Comparison of ENCODE assay signal across 13 mouse cellular contexts in genomic region chr1:92060532-92061064, GRCm38 (mm10).
"Had no signal": no experiment of that assay in that cellular context is flagged by ENCODE, and none has a peak within 500 bp of the region (broad histone marks: within the 10 kb centered on the region; RNA-seq: fewer than 3 reads in every experiment).

No protein-coding gene starts in this region.

- H3K4me2 ChIP-seq: limb, embryonic 15.5 days; liver, embryonic 13.5 days had no signal

- H3K36me3 ChIP-seq: limb, embryonic 15.5 days; liver, embryonic 13.5 days; neural tube, embryonic 12.5 days had no signal

- H3K9me3 ChIP-seq: limb, embryonic 15.5 days; liver, embryonic 13.5 days; neural tube, embryonic 12.5 days had no signal

- DNase-seq: kidney, adult 18-20 months; kidney, postnatal 14 days; layer of hippocampus, adult 9-11 months; layer of hippocampus, postnatal 36 days; liver, embryonic 13.5 days; lung, adult 18-20 months; midbrain, embryonic 14.5 days; right cerebral cortex, adult 18-20 months; right cerebral cortex, postnatal 25 days; thymus, postnatal 36 days had no signal

- H3K4me3 ChIP-seq: limb, embryonic 15.5 days; liver, embryonic 13.5 days; myocyte; neural tube, embryonic 12.5 days had no signal

- H3K27ac ChIP-seq: liver, embryonic 13.5 days had no signal

- H3K9ac ChIP-seq: limb, embryonic 15.5 days; liver, embryonic 13.5 days; neural tube, embryonic 12.5 days had no signal

- H3K27me3 ChIP-seq: limb, embryonic 15.5 days; liver, embryonic 13.5 days; neural tube, embryonic 12.5 days had no signal
